Mouse (Mus musculus): ENCODE measurements at regions not wholly inside any gene's neighbourhood (a gene's known extent, or its start where the extent isn't known, plus 50 kb on each side); places are given as distances from the start of the nearest gene placed in this dataset.

DNA sequence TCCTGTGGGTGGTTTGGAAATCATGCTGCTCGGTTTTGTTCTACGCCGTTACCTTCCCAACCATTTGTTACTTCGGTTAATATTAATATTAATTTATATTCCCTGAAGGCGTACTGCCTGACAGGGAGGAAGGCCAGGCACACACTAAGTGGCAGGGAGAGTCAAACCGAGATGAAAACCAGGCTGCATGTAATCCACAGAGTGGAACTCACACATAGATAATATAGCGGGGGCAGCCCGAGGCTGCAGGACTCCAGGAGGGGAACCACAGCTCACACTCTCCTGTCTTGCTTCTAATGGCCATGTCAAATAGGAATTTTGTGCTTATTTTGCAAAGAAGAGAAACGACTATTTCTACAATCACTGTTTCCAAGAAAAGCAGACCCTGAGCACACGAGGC lies 161.3 kb upstream of the Ncam1 start:
- Histone ChIP-seq H3K36me3 (ENCODE audit: control insufficient read depth, insufficient read depth, low read length) (no peaks in the 10 kb centered on the region), H3K4me3 (ENCODE audit: low read depth, low read length) (no peak overlapping the region), H3K9me3 (replicated peaks; ENCODE audit: control insufficient read depth, low read length) (no peaks in the 10 kb centered on the region), H3K27ac (ENCODE audit: low read depth, low read length) (no peak overlapping the region), H3K4me1 (ENCODE audit: control insufficient read depth, insufficient read depth, low read length) (peaks cover 8% of the 10 kb centered on the region; the same call in 1 of the 2 replicates), H3K9ac (ENCODE audit: low read length) (no peak overlapping the region), H3K27me3 (replicated peaks; ENCODE audit: control insufficient read depth, insufficient read depth, low read length) (no peaks in the 10 kb centered on the region), H3K4me2 (ENCODE audit: low read length) (no peak overlapping the region)
- no peak for ATAC-seq
- WGBS = 85% methylated on average over 10 of the region's 10 CpGs
- no peak for DNase-seq (ENCODE audit: low spot score)

DNA sequence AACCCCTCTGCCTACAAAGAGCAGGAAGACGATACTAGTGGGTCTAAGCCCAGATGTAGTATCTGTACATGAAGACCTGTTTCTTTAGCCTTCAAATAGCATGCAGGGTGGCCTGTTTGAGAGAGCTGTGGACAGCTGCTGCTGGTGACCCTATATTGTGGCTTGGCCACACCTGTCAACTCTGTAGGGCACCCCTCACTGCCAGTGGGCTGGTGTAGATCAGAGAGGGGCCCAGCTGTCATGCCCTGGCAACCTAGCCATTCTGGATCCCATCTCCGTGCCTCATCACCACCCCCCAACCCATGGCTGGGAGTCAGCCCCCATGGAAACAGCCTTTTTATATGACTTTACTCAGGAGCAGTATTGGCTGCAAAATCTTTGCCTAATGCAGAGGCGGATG lies 160.2 kb upstream of the Ncam1 start:
- H3K4me1 ChIP-seq (ENCODE audit: control insufficient read depth, insufficient read depth, low read length) = peaks cover 8% of the 10 kb centered on the region; the same call in 1 of the 2 replicates
- no peaks in the 10 kb centered on the region for H3K36me3 ChIP-seq (ENCODE audit: control insufficient read depth, insufficient read depth, low read length)
- no peak for ATAC-seq
- 84% methylated on average over 3 of the region's 3 CpGs for WGBS
- H3K27ac ChIP-seq (ENCODE audit: low read depth, low read length) = no peak overlapping the region
- H3K27me3 ChIP-seq (replicated peaks; ENCODE audit: control insufficient read depth, insufficient read depth, low read length) = no peaks in the 10 kb centered on the region
- H3K4me2 ChIP-seq (ENCODE audit: low read length) = no peak overlapping the region
- H3K9me3 ChIP-seq (replicated peaks; ENCODE audit: control insufficient read depth, low read length) = no peaks in the 10 kb centered on the region
- DNase-seq (ENCODE audit: low spot score) = no peak
- no peak overlapping the region for H3K9ac ChIP-seq (ENCODE audit: low read length)
- no peak overlapping the region for H3K4me3 ChIP-seq (ENCODE audit: low read depth, low read length)

DNA sequence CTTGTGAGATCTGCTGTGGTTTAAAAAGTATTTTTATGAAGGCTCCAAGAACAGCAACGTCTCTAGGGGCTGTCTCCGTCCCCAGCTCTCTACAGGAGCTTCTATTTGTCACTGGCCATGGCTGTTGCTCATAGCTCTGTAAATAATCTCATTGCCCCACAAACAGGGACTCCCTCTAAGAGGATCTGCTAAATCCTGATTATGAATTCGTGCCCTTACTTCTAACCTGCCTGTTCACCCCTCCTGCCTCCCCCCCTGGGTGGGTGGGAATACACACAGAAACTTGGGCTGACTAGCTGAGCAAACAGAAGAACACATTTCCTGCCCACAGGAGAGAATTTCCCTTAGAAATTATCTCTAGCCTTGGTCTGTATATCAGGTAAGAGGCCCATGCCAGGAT lies 155.9 kb upstream of the Ncam1 start:
- WGBS = 53% methylated on average over 3 of the region's 3 CpGs
- H3K4me1 ChIP-seq (ENCODE audit: control insufficient read depth, insufficient read depth, low read length) = no peaks in the 10 kb centered on the region
- H3K36me3 ChIP-seq (ENCODE audit: control insufficient read depth, insufficient read depth, low read length) = no peaks in the 10 kb centered on the region
- H3K4me3 ChIP-seq (ENCODE audit: low read depth, low read length) = no peak overlapping the region
- ATAC-seq (no peak), DNase-seq (ENCODE audit: low spot score) (no peak)
- H3K9ac ChIP-seq (ENCODE audit: low read length) = no peak overlapping the region
- H3K9me3 ChIP-seq (replicated peaks; ENCODE audit: control insufficient read depth, low read length) = no peaks in the 10 kb centered on the region
- H3K27ac ChIP-seq (ENCODE audit: low read depth, low read length) = no peak overlapping the region
- no peaks in the 10 kb centered on the region for H3K27me3 ChIP-seq (replicated peaks; ENCODE audit: control insufficient read depth, insufficient read depth, low read length)
- no peak overlapping the region for H3K4me2 ChIP-seq (ENCODE audit: low read length)

DNA sequence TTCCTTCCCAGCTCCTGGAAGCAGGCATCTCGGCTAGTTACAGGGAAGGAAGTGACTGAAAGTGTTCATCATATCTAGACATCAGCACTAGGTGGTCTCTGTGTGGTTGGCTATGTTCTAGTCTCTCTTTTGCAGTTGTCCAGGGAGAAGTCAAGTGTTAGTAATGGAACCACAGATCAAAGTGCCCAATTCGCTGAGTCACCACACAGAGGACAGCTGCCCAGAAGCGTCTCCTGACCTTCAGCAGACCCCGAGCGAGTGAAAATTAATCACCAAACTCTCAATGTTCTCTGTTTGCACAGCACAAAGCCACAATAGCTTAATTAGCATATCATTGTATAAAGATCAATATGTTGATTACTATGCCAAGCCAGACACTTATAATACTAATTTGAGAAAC lies 151.6 kb upstream of the Ncam1 start:
- no peaks in the 10 kb centered on the region for H3K4me1 ChIP-seq (ENCODE audit: control insufficient read depth, insufficient read depth, low read length)
- H3K36me3 ChIP-seq (ENCODE audit: control insufficient read depth, insufficient read depth, low read length) = no peaks in the 10 kb centered on the region
- 0 out of 2 replicates have a peak, but pooled peaks cover 2% of the 10 kb centered on the region for H3K27me3 ChIP-seq (replicated peaks; ENCODE audit: control insufficient read depth, insufficient read depth, low read length)
- 61% methylated on average over 5 of the region's 5 CpGs for WGBS
- ATAC-seq = no peak
- no peak overlapping the region for H3K27ac ChIP-seq (ENCODE audit: low read depth, low read length)
- DNase-seq (ENCODE audit: low spot score) = no peak
- no peaks in the 10 kb centered on the region for H3K9me3 ChIP-seq (replicated peaks; ENCODE audit: control insufficient read depth, low read length)
- H3K4me2 ChIP-seq (ENCODE audit: low read length) = no peak overlapping the region
- H3K9ac ChIP-seq (ENCODE audit: low read length) = no peak overlapping the region
- H3K4me3 ChIP-seq (ENCODE audit: low read depth, low read length) = no peak overlapping the region

DNA sequence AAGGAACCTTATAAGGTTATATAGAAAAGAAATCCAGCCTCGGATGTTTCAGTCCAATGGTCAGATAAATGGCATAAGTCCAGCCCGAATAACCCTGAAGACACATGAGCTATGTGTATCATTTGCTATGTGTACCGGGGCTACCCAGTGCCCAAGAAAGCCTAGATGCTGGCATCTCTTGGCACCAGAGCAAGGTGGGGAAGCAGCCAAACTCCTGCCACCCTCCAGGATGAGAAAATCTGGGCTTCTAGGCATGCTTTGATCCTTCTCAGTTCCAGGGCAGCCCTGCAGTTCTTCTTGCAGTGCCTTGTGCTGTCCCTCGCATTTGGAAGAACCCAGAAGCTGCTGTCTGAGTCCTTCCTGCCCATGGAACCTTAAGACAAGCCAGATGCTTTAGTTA lies 149.8 kb upstream of the Ncam1 start:
- no peak overlapping the region for H3K27ac ChIP-seq (ENCODE audit: low read depth, low read length)
- H3K36me3 ChIP-seq (ENCODE audit: control insufficient read depth, insufficient read depth, low read length) = no peaks in the 10 kb centered on the region
- H3K27me3 ChIP-seq (replicated peaks; ENCODE audit: control insufficient read depth, insufficient read depth, low read length) = 0 out of 2 replicates have a peak, but pooled peaks cover 2% of the 10 kb centered on the region
- H3K4me1 ChIP-seq (ENCODE audit: control insufficient read depth, insufficient read depth, low read length) = no peaks in the 10 kb centered on the region
- H3K9ac ChIP-seq (ENCODE audit: low read length) = no peak overlapping the region
- no peak overlapping the region for H3K4me3 ChIP-seq (ENCODE audit: low read depth, low read length)
- ATAC-seq (no peak), DNase-seq (ENCODE audit: low spot score) (no peak)
- no peaks in the 10 kb centered on the region for H3K9me3 ChIP-seq (replicated peaks; ENCODE audit: control insufficient read depth, low read length)
- WGBS = 93% methylated on average over 4 of the region's 4 CpGs
- H3K4me2 ChIP-seq (ENCODE audit: low read length) = no peak overlapping the region

DNA sequence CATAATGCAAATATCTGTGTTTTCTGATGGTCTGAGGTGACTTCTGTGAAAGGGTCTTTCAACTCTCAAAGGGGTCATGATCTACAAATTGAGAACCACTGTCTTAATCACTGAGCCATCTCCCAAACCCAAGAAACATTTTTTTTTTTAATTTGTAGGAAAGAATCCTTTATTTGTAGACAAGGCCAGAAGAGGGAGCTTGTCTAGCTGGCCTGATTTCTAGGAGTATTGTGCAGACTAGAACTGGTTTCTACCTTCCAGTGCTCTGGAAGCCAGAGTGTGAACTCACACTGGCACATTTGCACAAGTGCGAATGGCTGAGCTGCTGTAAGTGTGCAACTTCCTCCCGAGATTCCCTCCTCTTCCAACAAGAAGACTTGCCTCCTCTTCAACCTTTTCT lies 148.1 kb upstream of the Ncam1 start:
- Histone ChIP-seq H3K27ac (ENCODE audit: low read depth, low read length) (no peak overlapping the region), H3K4me1 (ENCODE audit: control insufficient read depth, insufficient read depth, low read length) (no peaks in the 10 kb centered on the region), H3K27me3 (replicated peaks; ENCODE audit: control insufficient read depth, insufficient read depth, low read length) (0 out of 2 replicates have a peak, but pooled peaks cover 2% of the 10 kb centered on the region), H3K9ac (ENCODE audit: low read length) (no peak overlapping the region), H3K4me3 (ENCODE audit: low read depth, low read length) (no peak overlapping the region), H3K36me3 (ENCODE audit: control insufficient read depth, insufficient read depth, low read length) (no peaks in the 10 kb centered on the region), H3K9me3 (replicated peaks; ENCODE audit: control insufficient read depth, low read length) (no peaks in the 10 kb centered on the region), H3K4me2 (ENCODE audit: low read length) (no peak overlapping the region)
- DNase-seq (ENCODE audit: low spot score) = no peak
- no peak for ATAC-seq
- 82% methylated on average over 2 of the region's 2 CpGs for WGBS

DNA sequence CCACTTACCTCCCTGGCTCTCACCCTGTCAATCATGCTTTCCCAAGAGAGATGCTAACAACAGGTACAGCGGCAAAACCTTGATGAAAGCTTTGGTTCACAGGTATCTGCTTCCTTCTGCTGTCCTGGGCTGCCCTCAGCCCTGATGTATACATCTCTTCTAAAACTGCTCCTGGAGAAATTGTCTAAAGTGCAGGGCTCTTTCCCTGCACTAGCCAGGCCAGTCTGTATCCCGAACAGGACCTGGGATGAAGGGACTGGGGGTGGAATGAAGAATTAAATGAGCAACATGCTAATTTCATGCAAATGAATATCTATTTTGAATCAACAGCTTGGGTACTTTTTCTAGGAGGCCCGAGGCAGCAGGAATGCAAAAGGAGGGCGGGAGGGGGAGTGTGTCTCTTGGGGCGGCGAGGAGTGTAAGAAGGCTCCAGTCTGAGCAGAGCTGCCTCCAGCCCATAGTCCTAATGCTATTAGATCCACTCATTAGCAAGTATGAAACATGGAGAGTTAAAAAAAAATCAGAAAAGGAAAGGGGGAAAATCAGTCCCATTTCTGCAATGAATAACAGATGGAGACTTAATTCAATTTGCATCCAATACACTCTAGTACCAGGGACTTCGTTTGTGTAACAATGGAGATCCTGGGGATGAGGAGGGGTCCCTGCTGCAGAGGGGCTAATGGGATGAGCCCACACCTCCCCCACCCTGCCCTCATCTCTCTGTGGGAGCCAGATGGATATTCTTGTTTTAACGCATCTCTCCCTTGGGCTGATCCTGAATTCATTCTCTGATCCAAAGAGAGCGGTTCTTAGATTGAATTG lies 137.0 kb upstream of the Ncam1 start:
- no peak overlapping the region for H3K4me2 ChIP-seq (ENCODE audit: low read length)
- H3K9me3 ChIP-seq (replicated peaks; ENCODE audit: control insufficient read depth, low read length) = no peaks in the 10 kb centered on the region
- peaks cover 8% of the 10 kb centered on the region; the same call in 1 of the 2 replicates for H3K4me1 ChIP-seq (ENCODE audit: control insufficient read depth, insufficient read depth, low read length)
- no peaks in the 10 kb centered on the region for H3K36me3 ChIP-seq (ENCODE audit: control insufficient read depth, insufficient read depth, low read length)
- DNase-seq (ENCODE audit: low spot score) (peak; percentile 66), ATAC-seq (peak; percentile 58; the same call in 1 of the 2 replicates)
- H3K9ac ChIP-seq (ENCODE audit: low read length) = no peak overlapping the region
- WGBS = 5% methylated on average over 9 of the region's 9 CpGs
- H3K27ac ChIP-seq (ENCODE audit: low read depth, low read length) = no peak overlapping the region
- H3K27me3 ChIP-seq (replicated peaks; ENCODE audit: control insufficient read depth, insufficient read depth, low read length) = no peaks in the 10 kb centered on the region; the same call in 1 of the 2 replicates
- H3K4me3 ChIP-seq (ENCODE audit: low read depth, low read length) = no peak overlapping the region

DNA sequence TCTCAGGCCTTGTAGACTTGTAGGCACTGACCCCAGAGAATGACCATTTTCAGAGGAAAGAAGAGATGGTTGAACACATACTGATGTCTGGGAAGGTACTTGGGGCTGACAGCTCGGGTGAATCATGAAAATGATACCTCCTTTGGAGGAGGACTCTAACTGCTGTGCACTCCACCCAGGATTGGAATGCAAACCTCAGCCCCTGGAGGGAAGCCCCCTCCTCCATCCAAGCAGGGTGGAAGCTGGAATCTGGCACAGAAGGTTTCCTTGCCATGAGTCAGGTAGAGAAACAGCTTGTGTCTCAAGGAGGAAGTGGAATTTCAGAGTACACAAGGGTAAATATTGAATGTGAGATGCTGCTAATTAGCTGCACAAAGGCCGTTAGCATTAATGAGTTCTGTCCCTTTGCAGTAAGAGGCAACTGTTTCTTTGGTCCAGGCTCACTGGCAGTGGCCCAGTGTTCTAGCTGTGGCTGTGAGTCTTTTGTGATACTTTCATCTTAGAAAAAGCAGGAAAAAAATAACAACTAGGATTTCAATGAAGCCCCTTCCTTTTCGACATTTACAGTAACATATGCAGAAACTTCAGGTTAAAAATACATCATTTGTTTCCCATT lies 129.4 kb upstream of the Ncam1 start:
- 17% methylated on average over 3 of the region's 3 CpGs for WGBS
- ATAC-seq (no peak), DNase-seq (ENCODE audit: low spot score) (peak; percentile 77)
- no peak overlapping the region for H3K4me2 ChIP-seq (ENCODE audit: low read length)
- H3K9ac ChIP-seq (ENCODE audit: low read length) = no peak overlapping the region
- H3K4me1 ChIP-seq (ENCODE audit: control insufficient read depth, insufficient read depth, low read length) = peaks cover 9% of the 10 kb centered on the region
- no peak overlapping the region for H3K27ac ChIP-seq (ENCODE audit: low read depth, low read length)
- H3K4me3 ChIP-seq (ENCODE audit: low read depth, low read length) = no peak overlapping the region
- H3K9me3 ChIP-seq (replicated peaks; ENCODE audit: control insufficient read depth, low read length) = no peaks in the 10 kb centered on the region
- no peaks in the 10 kb centered on the region for H3K36me3 ChIP-seq (ENCODE audit: control insufficient read depth, insufficient read depth, low read length)
- peaks cover 1% of the 10 kb centered on the region; the same call in 1 of the 2 replicates for H3K27me3 ChIP-seq (replicated peaks; ENCODE audit: control insufficient read depth, insufficient read depth, low read length)

DNA sequence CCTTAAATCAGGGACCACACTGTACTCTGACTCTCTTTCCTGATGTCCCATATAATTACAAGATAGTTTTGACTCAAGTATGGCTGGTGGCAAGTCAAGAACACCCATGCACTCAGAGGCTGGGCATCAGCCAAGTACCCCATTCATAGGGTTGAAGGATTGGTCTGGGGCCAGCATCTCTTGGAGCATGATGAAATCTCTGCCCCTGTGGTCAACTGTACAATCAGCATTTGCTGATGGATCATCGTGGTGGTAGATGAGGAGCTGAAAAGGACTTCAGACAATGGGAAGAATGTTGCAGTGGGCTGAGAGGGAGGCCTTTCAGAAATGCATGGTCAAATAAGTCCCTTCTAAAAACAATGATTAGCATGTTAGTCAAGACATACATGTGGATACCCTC lies 128.6 kb upstream of the Ncam1 start:
- Histone ChIP-seq H3K9me3 (replicated peaks; ENCODE audit: control insufficient read depth, low read length) (no peaks in the 10 kb centered on the region), H3K4me1 (ENCODE audit: control insufficient read depth, insufficient read depth, low read length) (peaks cover 9% of the 10 kb centered on the region), H3K27me3 (replicated peaks; ENCODE audit: control insufficient read depth, insufficient read depth, low read length) (peaks cover 7% of the 10 kb centered on the region), H3K36me3 (ENCODE audit: control insufficient read depth, insufficient read depth, low read length) (no peaks in the 10 kb centered on the region), H3K27ac (ENCODE audit: low read depth, low read length) (no peak overlapping the region), H3K9ac (ENCODE audit: low read length) (no peak overlapping the region), H3K4me2 (ENCODE audit: low read length) (no peak overlapping the region), H3K4me3 (ENCODE audit: low read depth, low read length) (no peak overlapping the region)
- WGBS = 31% methylated on average over 1 of the region's 1 CpGs
- no peak for ATAC-seq
- peak; percentile 11 for DNase-seq (ENCODE audit: low spot score)
